Mouse (Mus musculus) brain, embryonic 14.5 days (tissue): ENCODE results near the gene Gna11. TPM values are rescaled to one million over a fixed set of nuclear protein-coding genes. Genes with fewer than 3 reads are reported as not detected.
A peak's percentile ranks its signal among the peaks of the same experiment; 100 is the strongest.

Source experiments
- DNase-seq: peaks from one replicate; pipeline ENCODE4 v3.0.0-alpha.2; 2011; ENCODE audit warnings: low read depth
- CTCF ChIP-seq: fragments of 200-500 bp; IDR thresholded peaks from 2 replicates; pipeline ENCODE4 v1.5.1; 2012; ENCODE audit warnings: inconsistent platforms, mild to moderate bottlenecking, moderate library complexity, borderline replicate concordance; ENCODE audit not compliant: insufficient read depth, insufficient read length; ENCODE audit errors: extremely low read depth
- POLR2A ChIP-seq: fragments of 200-500 bp; IDR thresholded peaks from 2 replicates; pipeline ENCODE4 v1.6.1; 2012; ENCODE audit warnings: mild to moderate bottlenecking, inconsistent platforms, borderline replicate concordance; ENCODE audit not compliant: poor library complexity, insufficient read depth, insufficient read length, severe bottlenecking; ENCODE audit errors: extremely low read depth
- polyA plus RNA-seq: library from polyadenylated mRNA; depleted of rRNA; stranded (reverse); fragments of >200 nt; gene quantifications from 2 replicates; pipeline ENCODE4 v1.2.3, GENCODE M21; 2012

The Gna11 gene
- polyA plus RNA-seq, 1 experiment: 110 TPM

DNA sequence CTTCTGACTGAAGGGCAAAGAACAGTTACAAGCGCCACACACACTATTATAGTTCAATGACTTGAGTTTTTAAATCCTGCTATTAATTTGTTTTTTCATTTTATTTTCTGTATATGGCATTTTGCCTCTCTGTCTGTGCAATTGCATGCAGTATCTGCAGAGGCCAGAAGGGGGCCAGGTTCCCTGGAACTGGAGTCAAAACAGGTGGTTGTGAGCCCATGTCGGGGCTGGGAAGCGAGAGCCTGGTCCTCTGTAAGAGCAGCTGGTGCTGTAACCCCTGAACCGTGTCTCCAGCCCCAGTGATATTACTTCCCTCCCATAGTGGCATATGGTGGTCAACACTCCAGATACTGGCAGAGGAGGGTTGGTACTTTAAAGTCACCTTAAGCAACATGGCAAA is 26.4 kb downstream of the Gna11 start:
- peak; percentile 62 for DNase-seq
- TF ChIP-seq POLR2A (no peak), CTCF (peak; percentile 73)

DNA sequence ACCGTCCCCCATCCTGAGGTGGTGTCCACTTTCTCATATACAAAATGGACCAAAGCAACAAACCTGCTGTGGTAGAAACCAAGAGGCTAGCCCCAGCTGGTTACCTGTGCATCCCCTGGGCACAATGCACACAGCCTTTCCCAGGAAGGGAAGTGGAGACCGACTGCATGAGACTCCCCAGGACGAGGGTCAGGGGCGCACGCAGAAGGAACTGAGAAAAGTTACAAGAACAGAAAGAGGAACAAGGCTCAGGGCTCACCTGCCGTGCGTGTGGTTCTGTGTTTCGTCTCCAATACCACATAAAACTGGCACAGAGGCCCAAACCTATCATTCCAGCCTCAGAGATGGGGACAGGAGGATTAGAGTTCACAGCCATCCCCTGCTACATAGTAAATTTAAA is 27.8 kb downstream of the Gna11 start:
- TF ChIP-seq CTCF: no peak
- TF ChIP-seq POLR2A: no peak
- DNase-seq: no peak

DNA sequence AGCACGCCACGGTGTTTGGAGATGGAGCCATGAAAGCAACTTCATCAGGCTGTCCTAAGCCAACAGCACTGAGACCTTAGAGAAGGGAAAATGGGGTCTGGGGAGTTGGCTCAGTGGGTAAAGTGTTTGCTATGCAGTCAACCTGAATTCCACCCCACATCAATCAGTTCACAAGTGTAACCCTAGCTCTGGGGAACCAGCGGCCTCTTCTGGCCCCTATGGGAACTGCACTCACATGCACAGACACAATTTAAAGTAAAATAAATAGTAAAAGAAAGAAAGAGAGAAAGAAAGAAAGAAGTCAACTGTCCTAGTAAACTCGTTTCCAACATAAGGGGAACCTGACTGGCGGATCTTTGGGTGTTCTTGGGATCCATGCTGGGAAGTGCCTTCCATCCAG is 31.2 kb downstream of the Gna11 start:
- TF ChIP-seq CTCF (no peak), POLR2A (no peak)
- DNase-seq: no peak

DNA sequence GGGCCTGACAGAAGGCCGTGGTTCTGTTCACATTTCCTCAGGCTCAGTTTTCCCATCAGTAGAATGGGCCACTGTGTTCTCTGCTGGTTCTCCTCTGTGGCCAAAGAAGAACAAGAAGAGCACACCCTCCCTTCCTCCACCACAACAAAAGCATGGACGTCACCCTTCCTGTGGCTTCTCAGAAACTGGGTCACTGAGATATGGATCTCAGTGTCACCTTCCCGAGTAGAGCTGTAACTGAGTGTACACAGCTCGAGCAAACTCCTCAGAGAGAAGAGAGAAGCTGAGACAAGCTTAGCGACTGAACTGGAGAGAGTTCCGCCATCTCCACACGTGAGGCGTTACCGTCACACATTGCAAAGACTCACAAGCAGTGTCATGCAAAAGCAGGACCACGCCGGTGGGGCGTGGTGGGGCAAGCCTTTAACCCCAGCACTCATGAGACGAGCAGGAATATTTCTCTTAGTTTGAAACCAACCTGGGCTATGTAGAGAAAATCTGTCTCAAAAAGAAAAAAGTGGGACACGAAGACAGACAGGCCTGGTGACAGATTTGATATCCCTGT is 34.7 kb downstream of the Gna11 start:
- TF ChIP-seq CTCF (no peak), POLR2A (no peak)
- no peak for DNase-seq

DNA sequence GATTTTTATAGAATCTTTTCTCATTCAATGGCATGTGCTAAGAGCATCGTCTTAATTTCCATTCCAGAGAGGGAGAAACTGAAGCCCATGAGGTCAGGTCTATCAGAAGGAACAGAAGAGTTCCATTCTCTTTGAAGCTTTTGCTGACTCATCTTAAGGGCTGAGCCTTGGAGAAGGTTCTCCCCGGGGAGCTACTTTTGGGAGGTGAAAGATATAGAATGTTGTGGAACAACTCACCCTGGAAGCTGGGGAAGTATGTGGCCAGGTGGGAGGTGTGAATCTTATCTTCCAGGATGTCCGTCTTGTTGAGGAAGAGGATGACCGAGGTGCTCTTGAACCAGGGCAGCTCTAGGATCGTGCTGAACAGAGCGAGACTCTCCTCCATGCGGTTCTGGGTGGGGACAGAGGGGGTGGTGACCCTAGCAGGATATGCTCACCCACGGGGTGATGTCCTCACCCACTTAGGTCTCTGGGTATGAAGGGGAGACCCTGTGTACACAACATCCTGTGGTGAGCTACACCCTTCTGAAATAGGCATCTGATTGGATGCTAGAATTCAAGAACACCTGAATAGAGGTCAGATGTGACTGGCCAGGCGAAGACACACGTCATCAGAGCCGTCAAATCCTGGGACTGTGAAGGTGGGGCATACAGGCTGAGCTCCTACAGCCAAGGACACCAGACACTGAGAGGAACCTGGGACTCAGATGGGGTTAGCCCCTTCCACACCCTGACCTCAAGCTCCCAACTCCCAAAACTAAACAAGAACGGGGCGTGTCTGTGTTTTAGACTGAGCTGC is 37.1 kb downstream of the Gna11 start:
- DNase-seq: no peak
- TF ChIP-seq POLR2A (no peak), CTCF (no peak)

DNA sequence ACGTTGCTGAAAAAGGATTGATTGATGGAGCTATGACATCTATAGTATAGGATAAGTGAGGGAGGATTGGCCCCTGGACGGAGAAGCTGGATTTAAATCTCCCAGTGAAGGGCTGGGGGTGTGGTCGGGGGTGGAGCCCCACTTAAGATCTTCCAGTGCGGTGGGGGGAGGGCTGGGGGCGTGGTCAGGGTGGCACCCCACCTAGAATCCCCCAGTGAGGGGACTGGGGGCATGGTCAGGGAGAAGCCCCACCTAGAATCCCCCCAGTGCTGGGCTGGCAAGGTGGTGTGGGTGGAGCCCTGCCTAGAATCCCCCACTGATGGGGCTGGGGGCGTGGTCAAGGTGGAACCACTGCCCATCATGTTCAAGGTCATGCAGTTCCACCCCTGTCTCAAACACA is 37.9 kb downstream of the Gna11 start:
- no peak for TF ChIP-seq CTCF
- TF ChIP-seq POLR2A: no peak

DNA sequence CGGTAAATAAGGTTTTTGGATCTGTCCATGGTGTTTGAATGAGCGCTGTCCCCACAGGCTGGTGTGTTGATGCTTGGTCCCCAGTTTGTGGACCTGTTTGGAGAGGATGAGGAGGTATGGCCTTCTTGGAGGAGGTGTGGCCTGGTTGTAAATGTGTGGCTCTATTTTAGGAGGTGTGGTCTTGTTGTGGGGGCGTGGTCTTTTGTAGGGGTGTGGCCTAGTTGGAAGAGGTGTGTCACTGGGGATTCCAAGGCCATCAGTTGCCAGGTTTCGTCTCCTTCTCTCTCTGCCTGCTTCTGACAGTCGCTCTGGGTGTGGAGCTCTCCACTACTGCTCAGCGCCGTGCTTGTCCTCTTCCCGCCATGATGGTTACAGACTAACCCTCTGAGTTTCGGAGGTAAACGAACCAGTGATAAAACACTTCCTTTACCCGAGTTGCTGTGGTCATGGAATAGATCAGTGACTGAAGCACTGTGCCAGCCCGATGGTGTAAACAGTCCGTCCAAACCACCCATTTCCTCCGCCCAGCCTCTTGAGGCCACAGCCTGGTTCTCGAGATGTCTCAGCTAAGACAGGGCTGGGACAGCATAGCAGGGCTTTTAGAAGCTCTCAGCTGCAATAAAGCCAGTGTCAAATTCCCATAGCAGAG is 39.9 kb downstream of the Gna11 start:
- no peak for TF ChIP-seq CTCF
- TF ChIP-seq POLR2A: no peak
- no peak for DNase-seq

More for the DNA sequence above, 37.9 kb downstream of the Gna11 start:
- no peak for DNase-seq

DNA sequence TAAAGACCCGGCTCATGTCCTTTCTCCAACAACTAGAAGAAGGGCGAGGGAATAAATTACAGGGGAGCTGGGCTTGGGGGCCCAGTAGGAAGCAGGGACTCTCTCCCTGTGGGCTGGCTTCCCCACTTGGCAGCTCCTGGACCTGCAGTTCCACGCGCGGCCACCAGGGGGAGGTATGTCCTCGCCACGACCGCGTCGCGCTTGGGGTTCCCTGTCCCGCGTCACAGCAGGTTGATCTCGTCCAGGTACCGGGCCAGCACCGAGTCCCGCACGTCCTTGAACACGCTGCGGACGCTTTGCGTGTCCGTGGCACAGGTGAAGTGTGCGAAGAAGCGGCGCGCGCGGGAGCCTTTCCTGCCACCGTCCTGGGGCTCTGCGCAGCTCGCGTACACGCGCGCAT is 42.3 kb downstream of the Gna11 start:
- no peak for TF ChIP-seq POLR2A
- peak; percentile 99 for TF ChIP-seq CTCF
- DNase-seq: peak; percentile 79

DNA sequence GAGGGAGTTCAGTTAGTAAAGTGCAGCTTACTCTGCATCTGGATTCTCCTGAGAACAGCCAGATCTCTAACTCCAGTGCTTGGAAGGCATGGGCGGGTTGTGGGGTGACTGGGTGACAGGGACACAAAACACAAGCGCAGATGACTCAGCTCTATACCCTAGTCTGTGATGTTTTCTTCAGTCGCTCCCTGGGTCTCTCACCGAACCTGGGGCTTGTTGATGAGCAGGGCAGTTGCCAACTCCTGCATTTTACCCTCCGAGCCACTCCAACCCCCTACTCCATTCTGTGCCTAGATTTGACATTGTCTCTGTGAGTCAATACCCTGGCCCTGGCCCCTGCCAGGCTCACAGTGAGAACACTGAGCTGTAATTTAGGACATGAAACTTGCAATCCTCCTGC is 43.1 kb downstream of the Gna11 start:
- DNase-seq: no peak
- TF ChIP-seq CTCF: no peak
- TF ChIP-seq POLR2A: no peak

DNA sequence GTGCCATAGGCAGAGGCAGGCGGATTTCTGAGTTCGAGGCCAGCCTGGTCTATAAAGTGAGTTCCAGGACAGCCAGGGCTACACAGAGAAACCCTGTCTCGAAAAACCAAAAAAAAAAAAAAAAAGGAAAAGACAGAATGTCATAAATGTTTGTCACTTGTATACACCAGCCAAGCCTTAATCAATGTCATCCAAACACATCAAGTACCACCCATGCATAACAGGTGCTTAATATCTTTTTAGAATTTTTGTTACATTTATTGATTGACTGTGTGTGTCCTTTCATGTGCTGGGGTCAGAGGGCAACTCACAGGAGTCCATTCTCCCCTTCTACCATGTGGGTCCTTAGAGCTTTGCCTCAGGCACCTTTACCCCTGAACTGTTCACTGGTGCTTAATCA is 45.0 kb downstream of the Gna11 start, which contains the start of gene S1pr4:
Gene S1pr4, minus strand, starts transcription at position 101 of the 400 bp plus-strand sequence.
- no peak for DNase-seq
- TF ChIP-seq CTCF (no peak), POLR2A (no peak)

DNA sequence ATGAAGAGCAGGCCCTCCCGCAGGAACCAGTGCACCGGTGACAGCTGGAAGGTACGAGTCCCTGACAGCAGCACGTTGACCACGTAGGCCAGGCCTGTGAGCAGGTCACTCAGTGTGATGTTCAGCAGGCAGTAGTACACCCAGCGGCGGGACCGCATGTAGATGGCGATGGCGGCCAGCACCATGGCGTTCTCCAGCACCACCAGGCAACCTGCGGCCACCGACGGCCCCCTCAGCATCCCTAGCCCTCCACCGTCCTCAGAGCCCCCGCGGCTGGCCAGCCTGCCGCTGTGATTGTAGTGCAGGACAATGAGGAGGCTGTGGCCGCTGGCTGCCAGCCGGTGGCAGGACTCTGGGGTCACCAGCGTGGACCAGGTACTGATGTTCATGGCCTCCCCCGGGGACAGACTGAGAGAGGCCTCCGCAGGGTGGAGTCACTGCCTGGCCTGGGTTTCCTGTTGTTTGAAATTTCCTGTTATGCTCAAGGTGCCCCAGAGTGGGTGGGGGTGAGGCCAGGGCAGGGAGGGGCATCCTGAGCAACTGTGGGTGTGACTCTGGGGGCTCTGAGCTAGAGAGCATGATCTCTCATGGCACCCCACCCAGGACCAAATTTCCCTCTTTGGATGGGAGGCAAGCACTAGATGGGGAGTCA is 45.6 kb downstream of the Gna11 start:
- no peak for DNase-seq
- TF ChIP-seq POLR2A: no peak
- TF ChIP-seq CTCF: no peak
